8 mouse cellular contexts compared by ENCODE assay signal in the genomic region with DNA sequence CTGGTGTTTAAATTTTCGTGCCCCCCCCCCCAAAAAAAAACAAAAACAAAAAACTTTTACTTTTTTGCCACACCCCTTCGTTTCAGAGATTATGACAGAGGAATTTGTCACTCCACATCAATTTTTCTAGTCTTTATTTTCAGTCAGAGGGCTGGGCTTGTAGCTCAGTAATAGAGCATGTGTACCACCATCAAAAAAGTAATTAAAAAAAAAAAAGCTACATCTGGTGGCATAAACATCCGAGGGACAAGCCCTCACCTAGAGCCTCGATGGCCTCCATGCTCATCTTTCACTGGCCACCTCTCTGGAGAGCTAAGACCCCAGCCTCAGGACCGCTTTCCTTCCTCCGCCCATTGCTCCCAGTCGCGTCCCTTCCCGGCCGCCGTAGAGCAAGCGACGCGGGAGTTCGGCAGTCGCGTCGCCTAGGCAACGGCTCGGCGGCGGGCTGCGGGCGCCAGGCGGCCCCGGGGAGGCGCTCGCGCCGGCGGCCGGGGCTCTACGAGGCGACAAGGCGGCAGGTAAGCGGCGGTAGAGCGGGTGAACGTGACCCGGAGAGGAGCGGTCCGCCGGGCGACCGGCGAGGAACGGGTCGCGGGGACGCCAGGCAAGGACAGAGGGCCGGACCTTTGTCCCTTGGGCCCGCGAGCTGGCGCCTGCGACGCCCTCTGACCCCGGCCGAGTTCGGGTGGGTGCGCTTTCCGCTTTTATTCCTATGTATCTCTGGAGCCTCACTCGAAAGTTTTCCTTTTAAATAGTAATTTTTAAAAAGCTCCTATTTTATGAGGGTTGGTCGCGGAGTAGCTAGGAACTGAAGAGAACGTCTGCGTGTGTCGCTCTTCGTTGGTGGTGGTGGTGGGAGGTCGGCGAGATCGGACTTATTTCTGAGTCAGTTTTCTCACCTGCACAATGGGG. TPM values are rescaled to one million over a fixed set of nuclear protein-coding genes. Genes with fewer than 3 reads are reported as not detected.
DNase-seq lines count a peak whose midpoint lies in the region; ATAC-seq and TF ChIP-seq lines count a peak whose summit lies in the region.

A gene (plus strand): TSS at position 412 of the 912 bp plus-strand sequence.

- intact Hi-C loops in heart, postnatal 36 days (cut with DNase I), result loop anchor here (1.0 to 2.0 kb wide), 2 partner anchors 37 to 61 kb away; no protein-coding TSS in a partner anchor

- H3K4me2 ChIP-seq in forebrain, postnatal 0 days (ENCODE audit: low read depth), result peak within 1 kb of the TSS; percentile 63
- H3K4me2 ChIP-seq in lung, embryonic 15.5 days, result peak within 1 kb of the TSS; percentile 72

- H3K4me1 ChIP-seq in forebrain, postnatal 0 days (ENCODE audit: insufficient read depth), result peaks cover 6% of the 10 kb centered on the region; the same call in 1 of the 2 replicates
- H3K4me1 ChIP-seq in lung, embryonic 15.5 days, result peaks cover 9% of the 10 kb centered on the region; the same call in 1 of the 2 replicates
- H3K4me1 ChIP-seq in olfactory bulb, adult 2 months (ENCODE audit: control insufficient read depth, insufficient read depth, low read length), result peaks cover 27% of the 10 kb centered on the region

- no peaks in the 10 kb centered on the region for H3K9me3 ChIP-seq in forebrain, postnatal 0 days (ENCODE audit: low read length)
- H3K9me3 ChIP-seq in lung, embryonic 15.5 days, result no peaks in the 10 kb centered on the region

- TF ChIP-seq POLR2A in olfactory bulb, adult 2 months (IDR thresholded peaks at IDR 0.05; ENCODE audit: insufficient read depth, low read depth, low read length), result peak; percentile 69; the same call in 1 of the 2 replicates

- under 1% methylated on average over 69 of the region's 71 CpGs for WGBS in forebrain, postnatal 0 days
- WGBS in lung, embryonic 15.5 days, result 1% methylated on average over 71 of the region's 71 CpGs
- WGBS in olfactory bulb, adult 2 months, result under 1% methylated on average over 71 of the region's 71 CpGs

- H3K27me3 ChIP-seq in forebrain, postnatal 0 days (ENCODE audit: insufficient read depth, low read length), result no peaks in the 10 kb centered on the region
- no peaks in the 10 kb centered on the region for H3K27me3 ChIP-seq in lung, embryonic 15.5 days

- peak within 1 kb of the TSS; percentile 60 for H3K27ac ChIP-seq in forebrain, postnatal 0 days (ENCODE audit: low read depth, low read length)
- peak within 1 kb of the TSS; percentile 98 for H3K27ac ChIP-seq in layer of hippocampus, adult 2 months
- peak within 1 kb of the TSS; percentile 79 for H3K27ac ChIP-seq in lung, embryonic 15.5 days
- peak within 1 kb of the TSS; percentile 82 for H3K27ac ChIP-seq in olfactory bulb, adult 2 months (ENCODE audit: insufficient read depth, low read depth, low read length)

- DNase-seq in MEL-GATA-1-ER (ENCODE audit: extremely low read depth, low read depth), result peak; percentile 51
- DNase-seq in cerebellum, adult 18-20 months, result peak; percentile 87 to 95
- DNase-seq in forebrain, postnatal 0 days, result peak; percentile 95
- peak; percentile 85 to 90 for DNase-seq in heart, postnatal 36 days
- peak; percentile 81 to 88 for DNase-seq in layer of hippocampus, adult 2 months (ENCODE audit: low spot score in 2 of 2)
- peak; percentile 71 to 76 for DNase-seq in thymus, adult 18-20 months

- peak; percentile 32 for TF ChIP-seq CTCF in forebrain, postnatal 0 days (IDR thresholded peaks at IDR 0.05; ENCODE audit: low read depth)
- peak; percentile 60 for TF ChIP-seq CTCF in layer of hippocampus, adult 2 months (conservative IDR thresholded peaks at IDR 0.05)
- no peak for TF ChIP-seq CTCF in olfactory bulb, adult 2 months (IDR thresholded peaks at IDR 0.05; ENCODE audit: insufficient read depth, low read depth, low read length)

- peak; percentile 98 for ATAC-seq in forebrain, postnatal 0 days
- ATAC-seq in lung, embryonic 15.5 days (ENCODE audit: borderline replicate concordance, extremely low read depth, low FRiP score, low TSS enrichment), result peak; percentile 92

- peak within 1 kb of the TSS; percentile 61 for H3K4me3 ChIP-seq in forebrain, postnatal 0 days (ENCODE audit: low read depth, low read length)
- H3K4me3 ChIP-seq in layer of hippocampus, adult 2 months, result peak within 1 kb of the TSS; percentile 99
- H3K4me3 ChIP-seq in lung, embryonic 15.5 days, result peak within 1 kb of the TSS; percentile 75
- peak within 1 kb of the TSS; percentile 82 for H3K4me3 ChIP-seq in olfactory bulb, adult 2 months (ENCODE audit: insufficient read depth, low read depth, low read length)

- peak within 1 kb of the TSS; percentile 59 for H3K9ac ChIP-seq in forebrain, postnatal 0 days
- H3K9ac ChIP-seq in lung, embryonic 15.5 days, result peak within 1 kb of the TSS; percentile 76

- H3K36me3 ChIP-seq in forebrain, postnatal 0 days (ENCODE audit: insufficient read depth), result no peaks in the 10 kb centered on the region
- H3K36me3 ChIP-seq in lung, embryonic 15.5 days, result no peaks in the 10 kb centered on the region

RNA-seq across cellular contexts. Expression of the gene that starts here (rescaled TPM):
- 114 and 138 TPM in 2 replicates for total RNA-seq in forebrain, postnatal 0 days (2014; rRNA removed)
- 211 and 214 TPM in 2 replicates for polyA plus RNA-seq in forebrain, postnatal 0 days (2015; fragmentation: Nextera tagmentation; extraction: Ambion mirVana)
- total RNA-seq in heart, postnatal 36 days (2021), result 100 to 1,000 TPM; 221 to 229 TPM
- 10 to 100 TPM; 93.7 to 93.9 TPM for total RNA-seq in layer of hippocampus, adult 2 months (2021)
- 134 TPM in 2 replicates for polyA plus RNA-seq in lung, embryonic 15.5 days (2015; fragmentation: Nextera tagmentation; extraction: Ambion mirVana)
- not detected in 2 replicates for polyA plus RNA-seq in olfactory bulb, adult 2 months (2012; ENCODE audit: insufficient read depth, insufficient read length, low replicate concordance, missing spikeins)

Comparison
In these comparisons a context has a peak if more than half of its experiments do, and no peak if none do; other contexts are left out.
1. Peak in every context shown above with its lines: DNase-seq, ATAC-seq, H3K4me3 ChIP-seq and H3K27ac ChIP-seq.
2. RNA of the gene that starts here (polyA plus RNA-seq): 211 to 214 TPM in forebrain, postnatal 0 days and 134 TPM in lung, embryonic 15.5 days; not detected in olfactory bulb, adult 2 months; every median in the first group is over 100 times any median in the second.